Mouse (Mus musculus): ENCODE results near the gene Gm49318. TPM values are rescaled to one million over a fixed set of nuclear protein-coding genes. Genes with fewer than 3 reads are reported as not detected.

The Gm49318 gene
- total and polyA plus RNA-seq, 3 experiments = not detected

DNA sequence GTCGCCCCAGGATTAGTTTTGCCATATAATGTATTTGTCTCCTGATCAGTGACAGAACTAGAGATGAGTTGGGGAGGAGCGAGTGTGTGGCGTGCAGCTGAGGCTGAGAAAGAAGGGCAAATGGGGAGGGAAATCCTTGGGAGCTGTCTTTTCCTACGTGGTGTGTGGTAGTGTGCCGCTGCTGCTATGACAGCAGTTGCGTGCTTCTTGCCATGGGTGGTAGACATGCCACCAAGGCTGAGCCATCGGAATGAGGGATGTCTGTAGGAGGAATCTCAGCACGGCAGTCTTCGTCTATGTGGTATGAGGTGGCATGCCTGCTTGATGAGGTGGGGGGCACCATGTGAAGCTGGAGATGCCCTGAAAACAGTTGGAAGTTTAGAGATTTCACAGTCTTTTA lies 40.7 kb downstream of the Gm49318 start:
- H3K4me3 ChIP-seq (ENCODE audit: low read depth, low read length) = no peak overlapping the region
- H3K4me1 ChIP-seq (ENCODE audit: insufficient read depth, low read depth, low read length) = peaks cover 6% of the 10 kb centered on the region
- DNase-seq (ENCODE audit: low spot score) (no peak), ATAC-seq (ENCODE audit: extremely low read depth, insufficient number of reproducible peaks, low FRiP score, poor library complexity, severe bottlenecking) (no peak)
- TF ChIP-seq POLR2AphosphoS5 (IDR thresholded peaks at IDR 0.05; ENCODE audit: insufficient replicate concordance, low read depth, low read length) = no peak
- no peak for TF ChIP-seq CTCF (IDR thresholded peaks at IDR 0.05; ENCODE audit: low read depth, low read length)
- no peak for TF ChIP-seq GATA1 (IDR thresholded peaks at IDR 0.05; ENCODE audit: borderline replicate concordance, low read length)
- TF ChIP-seq TAL1 (conservative IDR thresholded peaks at IDR 0.05; ENCODE audit: low read depth, low read length) = no peak
- no peak for TF ChIP-seq GATA2 (IDR thresholded peaks at IDR 0.05; ENCODE audit: borderline replicate concordance, low read depth, low read length)
- H3K36me3 ChIP-seq (replicated peaks) = no peaks in the 10 kb centered on the region
- H3K9me3 ChIP-seq (replicated peaks) = no peaks in the 10 kb centered on the region
- peaks cover 43% of the 10 kb centered on the region for H3K27me3 ChIP-seq (ENCODE audit: insufficient read depth, low read length)

GRCm38 (mm10) chr9:22028467-22028866 lies 42.6 kb downstream of the Gm49318 start:
- H3K4me1 ChIP-seq (ENCODE audit: insufficient read depth, low read depth, low read length) = peaks cover 6% of the 10 kb centered on the region
- no peaks in the 10 kb centered on the region for H3K36me3 ChIP-seq (replicated peaks)
- H3K9me3 ChIP-seq (replicated peaks) = no peaks in the 10 kb centered on the region
- TF ChIP-seq GATA1 (IDR thresholded peaks at IDR 0.05; ENCODE audit: borderline replicate concordance, low read length) (no peak), POLR2AphosphoS5 (IDR thresholded peaks at IDR 0.05; ENCODE audit: insufficient replicate concordance, low read depth, low read length) (no peak), CTCF (IDR thresholded peaks at IDR 0.05; ENCODE audit: low read depth, low read length) (no peak), TAL1 (conservative IDR thresholded peaks at IDR 0.05; ENCODE audit: low read depth, low read length) (no peak), GATA2 (IDR thresholded peaks at IDR 0.05; ENCODE audit: borderline replicate concordance, low read depth, low read length) (no peak)
- H3K27me3 ChIP-seq (ENCODE audit: insufficient read depth, low read length) = peaks cover 50% of the 10 kb centered on the region
- no peak for DNase-seq (ENCODE audit: low spot score)
- no peak for ATAC-seq (ENCODE audit: extremely low read depth, insufficient number of reproducible peaks, low FRiP score, poor library complexity, severe bottlenecking)
- no peak overlapping the region for H3K4me3 ChIP-seq (ENCODE audit: low read depth, low read length)

DNA sequence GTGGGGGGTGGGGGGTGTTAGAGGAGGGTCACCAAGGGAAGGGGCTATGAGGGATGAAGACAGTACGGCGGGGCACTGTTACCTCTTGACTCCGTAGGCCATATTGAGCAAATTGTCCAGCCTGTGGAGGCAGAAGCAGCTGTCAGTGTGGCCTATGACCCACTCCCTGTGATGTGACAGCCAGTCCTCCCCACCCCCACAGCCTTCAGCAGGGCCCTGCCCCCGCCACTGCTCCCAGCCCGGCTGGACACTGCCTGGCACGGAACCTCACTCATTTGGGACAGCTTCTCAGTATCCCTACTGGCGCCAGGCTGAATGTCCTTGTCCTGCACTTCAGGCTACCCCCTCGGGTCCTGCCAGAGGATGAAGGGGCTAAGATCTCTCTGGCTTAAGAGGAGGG lies 46.5 kb downstream of the Gm49318 start:
- TF ChIP-seq POLR2AphosphoS5 (IDR thresholded peaks at IDR 0.05; ENCODE audit: insufficient replicate concordance, low read depth, low read length) (no peak), GATA2 (IDR thresholded peaks at IDR 0.05; ENCODE audit: borderline replicate concordance, low read depth, low read length) (no peak), CTCF (IDR thresholded peaks at IDR 0.05; ENCODE audit: low read depth, low read length) (no peak), TAL1 (conservative IDR thresholded peaks at IDR 0.05; ENCODE audit: low read depth, low read length) (no peak), GATA1 (IDR thresholded peaks at IDR 0.05; ENCODE audit: borderline replicate concordance, low read length) (no peak)
- Histone ChIP-seq H3K4me1 (ENCODE audit: insufficient read depth, low read depth, low read length) (peaks cover 6% of the 10 kb centered on the region), H3K9me3 (replicated peaks) (no peaks in the 10 kb centered on the region), H3K36me3 (replicated peaks) (no peaks in the 10 kb centered on the region), H3K27me3 (ENCODE audit: insufficient read depth, low read length) (peaks cover 57% of the 10 kb centered on the region), H3K4me3 (ENCODE audit: low read depth, low read length) (no peak overlapping the region)
- ATAC-seq (ENCODE audit: extremely low read depth, insufficient number of reproducible peaks, low FRiP score, poor library complexity, severe bottlenecking) = no peak
- DNase-seq (ENCODE audit: low spot score) = no peak

DNA sequence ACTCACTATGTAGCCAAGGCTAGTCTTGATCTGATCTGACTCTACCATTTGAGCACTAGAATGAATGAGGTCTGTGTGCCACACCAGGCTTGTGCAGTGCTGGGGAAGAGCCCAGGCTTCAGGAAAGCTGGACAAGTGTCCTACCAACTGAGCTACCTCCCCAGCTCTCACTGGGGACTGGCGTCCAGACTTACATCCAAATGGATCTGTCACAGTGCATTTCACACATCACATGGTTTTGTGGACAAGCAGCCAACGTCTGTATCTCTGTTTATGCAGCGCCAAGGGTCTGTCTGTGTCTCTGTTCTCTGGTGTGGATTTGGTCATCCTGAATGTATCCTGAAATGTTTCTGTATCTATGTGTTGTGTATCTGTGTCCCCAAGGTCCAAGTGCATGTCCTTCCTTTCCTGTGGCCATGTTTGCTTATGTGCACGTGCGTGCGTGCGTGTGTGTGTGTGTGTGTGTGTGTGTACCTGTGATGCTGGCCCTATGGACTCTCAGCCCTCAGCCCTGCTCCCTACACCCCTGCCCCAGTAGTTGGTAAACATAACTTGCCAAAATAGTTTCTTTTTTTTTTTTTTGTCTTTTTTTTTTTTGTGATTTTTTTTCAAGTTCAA lies 53.7 kb downstream of the Gm49318 start:
- TF ChIP-seq GATA1 (IDR thresholded peaks at IDR 0.05; ENCODE audit: borderline replicate concordance, low read length) = no peak
- no peak for TF ChIP-seq GATA2 (IDR thresholded peaks at IDR 0.05; ENCODE audit: borderline replicate concordance, low read depth, low read length)
- TF ChIP-seq POLR2AphosphoS5 (IDR thresholded peaks at IDR 0.05; ENCODE audit: insufficient replicate concordance, low read depth, low read length) = no peak
- TF ChIP-seq TAL1 (conservative IDR thresholded peaks at IDR 0.05; ENCODE audit: low read depth, low read length) = no peak
- no peak for TF ChIP-seq CTCF (IDR thresholded peaks at IDR 0.05; ENCODE audit: low read depth, low read length)
- H3K4me1 ChIP-seq (ENCODE audit: insufficient read depth, low read depth, low read length) = peaks cover 19% of the 10 kb centered on the region
- no peaks in the 10 kb centered on the region for H3K9me3 ChIP-seq (replicated peaks)
- no peak overlapping the region for H3K4me3 ChIP-seq (ENCODE audit: low read depth, low read length)
- ATAC-seq (ENCODE audit: extremely low read depth, insufficient number of reproducible peaks, low FRiP score, poor library complexity, severe bottlenecking) (no peak), DNase-seq (ENCODE audit: low spot score) (no peak)
- H3K27me3 ChIP-seq (ENCODE audit: insufficient read depth, low read length) = peaks cover 16% of the 10 kb centered on the region
- H3K36me3 ChIP-seq (replicated peaks) = peaks cover 31% of the 10 kb centered on the region

DNA sequence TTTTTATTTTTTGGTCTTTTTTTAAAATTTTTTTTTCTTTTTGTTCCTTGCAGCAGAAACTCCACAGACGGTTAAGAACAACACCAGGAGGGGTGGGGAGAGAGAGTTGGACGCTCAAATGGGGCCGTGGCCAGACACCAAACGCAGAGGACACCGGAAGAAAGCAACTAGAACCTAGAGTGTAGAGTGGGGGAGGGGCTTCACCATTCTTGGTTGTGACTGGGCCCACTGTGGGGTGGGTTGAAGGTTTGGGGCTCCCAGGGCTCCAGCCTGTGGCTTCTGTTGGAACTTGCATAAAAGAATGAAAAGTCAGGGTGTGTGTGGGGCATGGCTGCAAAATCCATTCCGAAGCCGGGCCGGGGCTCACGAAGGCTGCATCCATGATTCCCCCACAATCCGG lies 54.8 kb downstream of the Gm49318 start:
- Histone ChIP-seq H3K4me3 (ENCODE audit: low read depth, low read length) (no peak overlapping the region), H3K27me3 (ENCODE audit: insufficient read depth, low read length) (peaks cover 16% of the 10 kb centered on the region), H3K9me3 (replicated peaks) (no peaks in the 10 kb centered on the region), H3K36me3 (replicated peaks) (peaks cover 42% of the 10 kb centered on the region), H3K4me1 (ENCODE audit: insufficient read depth, low read depth, low read length) (peaks cover 24% of the 10 kb centered on the region)
- DNase-seq (ENCODE audit: low spot score) (no peak), ATAC-seq (ENCODE audit: extremely low read depth, insufficient number of reproducible peaks, low FRiP score, poor library complexity, severe bottlenecking) (no peak)
- TF ChIP-seq GATA1 (IDR thresholded peaks at IDR 0.05; ENCODE audit: borderline replicate concordance, low read length) = no peak
- TF ChIP-seq CTCF (IDR thresholded peaks at IDR 0.05; ENCODE audit: low read depth, low read length) = no peak
- no peak for TF ChIP-seq GATA2 (IDR thresholded peaks at IDR 0.05; ENCODE audit: borderline replicate concordance, low read depth, low read length)
- TF ChIP-seq POLR2AphosphoS5 (IDR thresholded peaks at IDR 0.05; ENCODE audit: insufficient replicate concordance, low read depth, low read length) = no peak
- TF ChIP-seq TAL1 (conservative IDR thresholded peaks at IDR 0.05; ENCODE audit: low read depth, low read length) = no peak

DNA sequence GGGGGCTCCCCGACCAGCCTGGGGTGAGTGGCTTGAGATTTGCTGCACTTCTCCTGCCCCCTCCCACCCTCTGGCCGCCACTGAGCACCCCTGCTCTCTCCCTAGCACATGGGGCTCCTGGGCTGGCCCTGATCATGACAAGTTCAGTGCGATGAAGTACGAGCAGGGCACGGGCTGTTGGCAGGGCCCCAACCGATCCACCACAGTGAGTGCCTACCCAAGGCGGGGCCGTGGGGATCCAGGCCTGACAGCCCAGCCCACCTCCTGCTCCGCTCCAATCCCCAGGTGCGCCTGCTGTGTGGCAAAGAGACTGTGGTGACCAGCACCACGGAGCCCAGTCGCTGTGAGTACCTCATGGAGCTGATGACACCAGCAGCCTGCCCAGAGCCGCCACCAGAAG lies 58.3 kb downstream of the Gm49318 start:
- Histone ChIP-seq H3K4me3 (ENCODE audit: low read depth, low read length) (no peak overlapping the region; the same call in 1 of the 2 replicates), H3K27me3 (ENCODE audit: insufficient read depth, low read length) (no peaks in the 10 kb centered on the region), H3K9me3 (replicated peaks) (no peaks in the 10 kb centered on the region), H3K36me3 (replicated peaks) (peaks cover 77% of the 10 kb centered on the region), H3K4me1 (ENCODE audit: insufficient read depth, low read depth, low read length) (peaks cover 43% of the 10 kb centered on the region)
- ATAC-seq (ENCODE audit: extremely low read depth, insufficient number of reproducible peaks, low FRiP score, poor library complexity, severe bottlenecking) (no peak), DNase-seq (ENCODE audit: low spot score) (no peak)
- TF ChIP-seq GATA2 (IDR thresholded peaks at IDR 0.05; ENCODE audit: borderline replicate concordance, low read depth, low read length) = no peak
- no peak for TF ChIP-seq TAL1 (conservative IDR thresholded peaks at IDR 0.05; ENCODE audit: low read depth, low read length)
- TF ChIP-seq CTCF (IDR thresholded peaks at IDR 0.05; ENCODE audit: low read depth, low read length) = no peak
- TF ChIP-seq POLR2AphosphoS5 (IDR thresholded peaks at IDR 0.05; ENCODE audit: insufficient replicate concordance, low read depth, low read length) = no peak
- no peak for TF ChIP-seq GATA1 (IDR thresholded peaks at IDR 0.05; ENCODE audit: borderline replicate concordance, low read length)

All from G1E (cell line).